ENCODE assay signal across 14 mouse cellular contexts in genomic region chr11:11875230-11875629, GRCm38 (mm10). TPM values are rescaled to one million over a fixed set of nuclear protein-coding genes. Genes with fewer than 3 reads are reported as not detected.
DNase-seq lines count a peak whose midpoint lies in the region; ATAC-seq lines count a peak whose summit lies in the region.
"Had no signal": no experiment of that assay in that cellular context is flagged by ENCODE, and none has a peak within 500 bp of the region (broad histone marks: within the 10 kb centered on the region; RNA-seq: fewer than 3 reads in every experiment).

No protein-coding gene starts in this region.

- ATAC-seq in forebrain, embryonic 13.5 days = no peak
- peak; percentile 64; the same call in 1 of the 2 replicates for ATAC-seq in heart, embryonic 14.5 days (ENCODE audit: insufficient number of reproducible peaks, insufficient read depth, low FRiP score, low read depth)
- 0 out of 2 replicates have a peak, but pooled peaks have one; percentile 10 for ATAC-seq in megakaryocyte-erythroid progenitor cell, adult 5-6 weeks (replicated peaks; ENCODE audit: low FRiP score, low TSS enrichment, poor library complexity, severe bottlenecking)
- ATAC-seq in CD4-positive, CD25-positive, alpha-beta regulatory T cell, adult 4 months = no peak

- WGBS in forebrain, embryonic 10.5 days = 85% methylated on average over 2 of the region's 2 CpGs
- WGBS in forebrain, embryonic 13.5 days = 94% methylated on average over 2 of the region's 2 CpGs
- 4% methylated on average over 2 of the region's 2 CpGs for WGBS in heart, embryonic 14.5 days

- no peak for DNase-seq in forebrain, embryonic 10.5 days (ENCODE audit: extremely low spot score, low spot score)
- DNase-seq in ovary, postnatal 36 days (ENCODE audit: low spot score) = peak; percentile 25
- DNase-seq in ovary, postnatal 10 days (ENCODE audit: low spot score) = no peak
- no peak for DNase-seq in Muller cell, postnatal 12 days (ENCODE audit: inconsistent ontology term)
- DNase-seq: adrenal gland, postnatal 25 days; kidney, adult 11 months; liver, embryonic 13.5 days had no signal

- H3K36me3 ChIP-seq in forebrain, embryonic 10.5 days (replicated peaks) = no peaks in the 10 kb centered on the region
- no peaks in the 10 kb centered on the region for H3K36me3 ChIP-seq in forebrain, embryonic 13.5 days (ENCODE audit: poor library complexity, severe bottlenecking)
- H3K36me3 ChIP-seq in heart, embryonic 14.5 days (ENCODE audit: control insufficient read depth, insufficient read depth, low read length) = no peaks in the 10 kb centered on the region
- H3K36me3 ChIP-seq: liver, embryonic 13.5 days had no signal

- no peak overlapping the region for H3K4me3 ChIP-seq in forebrain, embryonic 10.5 days
- H3K4me3 ChIP-seq in forebrain, embryonic 13.5 days = no peak overlapping the region
- no peak overlapping the region for H3K4me3 ChIP-seq in heart, embryonic 14.5 days (ENCODE audit: control insufficient read depth in 1 of 2, insufficient read depth in 1 of 2, low read depth in 1 of 2, low read length in 2 of 2)
- H3K4me3 ChIP-seq: liver, embryonic 13.5 days had no signal

- no peak overlapping the region for H3K9ac ChIP-seq in forebrain, embryonic 13.5 days
- 0 out of 2 replicates have a peak overlapping the region, but pooled peaks have one; percentile 10 for H3K9ac ChIP-seq in heart, embryonic 14.5 days (ENCODE audit: low read length)
- H3K9ac ChIP-seq: liver, embryonic 13.5 days had no signal

- H3K9me3 ChIP-seq in forebrain, embryonic 10.5 days = no peaks in the 10 kb centered on the region
- H3K9me3 ChIP-seq in forebrain, embryonic 13.5 days (replicated peaks) = no peaks in the 10 kb centered on the region
- H3K9me3 ChIP-seq in heart, embryonic 14.5 days (ENCODE audit: control insufficient read depth, low read length) = no peaks in the 10 kb centered on the region
- H3K9me3 ChIP-seq: liver, embryonic 13.5 days had no signal

- peaks cover 68% of the 10 kb centered on the region for H3K4me1 ChIP-seq in forebrain, embryonic 10.5 days
- peaks cover 34% of the 10 kb centered on the region for H3K4me1 ChIP-seq in forebrain, embryonic 13.5 days
- peaks cover 42 to 79% of the 10 kb centered on the region in 2 experiments for H3K4me1 ChIP-seq in heart, embryonic 14.5 days (ENCODE audit: control insufficient read depth in 2 of 2, insufficient read depth in 2 of 2, low read length in 2 of 2)

- peak overlapping the region; percentile 51; the same call in 1 of the 2 replicates for H3K27ac ChIP-seq in forebrain, embryonic 10.5 days
- H3K27ac ChIP-seq in forebrain, embryonic 13.5 days = no peak overlapping the region
- peak overlapping the region; percentile 68 to 89 for H3K27ac ChIP-seq in heart, embryonic 14.5 days (replicated peaks in 1 of 2; ENCODE audit: control insufficient read depth in 1 of 2, insufficient read depth in 1 of 2, low read depth in 2 of 2, low read length in 2 of 2)
- H3K27ac ChIP-seq: liver, embryonic 13.5 days had no signal

- H3K4me2 ChIP-seq in forebrain, embryonic 13.5 days = no peak overlapping the region
- peak overlapping the region; percentile 4 for H3K4me2 ChIP-seq in heart, embryonic 14.5 days (ENCODE audit: low read length)
- H3K4me2 ChIP-seq: liver, embryonic 13.5 days had no signal

- H3K27me3 ChIP-seq in forebrain, embryonic 10.5 days (ENCODE audit: poor library complexity, severe bottlenecking) = peaks cover 64% of the 10 kb centered on the region
- 0 out of 2 replicates have a peak, but pooled peaks cover 3% of the 10 kb centered on the region for H3K27me3 ChIP-seq in forebrain, embryonic 13.5 days
- no peaks in the 10 kb centered on the region for H3K27me3 ChIP-seq in heart, embryonic 14.5 days (ENCODE audit: control insufficient read depth, insufficient read depth, low read length)
- H3K27me3 ChIP-seq: liver, embryonic 13.5 days had no signal

RNA-seq across cellular contexts. Expression of gene Ddc, which starts 22.7 kb away (rescaled TPM):
- 5.1 and 6.0 TPM in 2 replicates for polyA plus RNA-seq in forebrain, embryonic 10.5 days (2016; fragmentation: Nextera tagmentation; extraction: Ambion mirVana)
- 6.2 and 7.4 TPM in 2 replicates for polyA plus RNA-seq in forebrain, embryonic 13.5 days (2015; fragmentation: Nextera tagmentation; extraction: Ambion mirVana)
- 114 and 117 TPM in 2 replicates for polyA plus RNA-seq in heart, embryonic 14.5 days (2014; fragmentation: Nextera tagmentation; extraction: Ambion mirVana)
- total RNA-seq in megakaryocyte-erythroid progenitor cell, adult 5-6 weeks (2014; fragmentation: Nextera tagmentation) = 3.9 TPM in 1 of 2 replicates, not detected in the other
- total RNA-seq in megakaryocyte-erythroid progenitor cell, adult 5-6 weeks (2017) = not detected in 2 replicates
- 1 to 10 TPM; 5.1 to 5.2 TPM for polyA plus RNA-seq in CD4-positive, CD25-positive, alpha-beta regulatory T cell, adult 4 months (2017; shearing (Covaris generic))
- total RNA-seq: common myeloid progenitor, adult 5-6 weeks; hematopoietic stem cell, adult 5-6 weeks; megakaryocyte progenitor cell, adult 5-6 weeks had no signal

Comparison
In these comparisons a context has a peak if more than half of its experiments do, and no peak if none do; other contexts are left out.
1. ATAC-seq: peak in heart, embryonic 14.5 days (single experiment) and megakaryocyte-erythroid progenitor cell, adult 5-6 weeks (single experiment); none in forebrain, embryonic 13.5 days (single experiment) and CD4-positive, CD25-positive, alpha-beta regulatory T cell, adult 4 months (single experiment).
2. RNA of gene Ddc, which starts 22.7 kb away (polyA plus RNA-seq): 114 to 117 TPM in heart, embryonic 14.5 days; 6.2 to 7.4 TPM in forebrain, embryonic 13.5 days, 5.1 to 6.0 TPM in forebrain, embryonic 10.5 days and 5.1 to 5.2 TPM in CD4-positive, CD25-positive, alpha-beta regulatory T cell, adult 4 months; every median in the first group is over 10 times any median in the second.